Mouse (Mus musculus) bone marrow macrophage, adult 2 months (primary cell): ENCODE measurements around the gene Slc41a2.

ENCODE experiments used
- CTCF ChIP-seq: IDR thresholded peaks from 2 replicates; pipeline ENCODE4 v1.5.1; 2012; ENCODE audit warnings: low read depth, mild to moderate bottlenecking, low read length, moderate library complexity
- POLR2A ChIP-seq: IDR thresholded peaks from 2 replicates; pipeline ENCODE4 v1.6.1; 2012; ENCODE audit warnings: mild to moderate bottlenecking, low read depth, low read length, borderline replicate concordance

GRCm38 (mm10) chr10:83224999-83225398, 112.7 kb downstream of the Slc41a2 start:
- TF ChIP-seq CTCF (no peak), POLR2A (no peak)
